Mouse (Mus musculus) frontal cortex, postnatal 36 days (tissue): ENCODE measurements around the gene Rgs7bp.
"Not testable (repeated sequence)": the region's sequence is repeated elsewhere in the genome, so short reads cannot be mapped to it uniquely, and the experiment has no call there.

Source experiments
- DNase-seq, 2 experiments: peaks; one replicate each; pipeline ENCODE4 v3.0.0; 2022; ENCODE audit warnings: low spot score in 2 of 2

Gene Rgs7bp

GRCm38 (mm10) chr13:104937759-104938158, 117.0 kb downstream of the Rgs7bp start:
- DNase-seq = no peak

GRCm38 (mm10) chr13:104936586-104936985, 118.1 kb downstream of the Rgs7bp start:
- no peak for DNase-seq

GRCm38 (mm10) chr13:104931635-104932532, 122.8 kb downstream of the Rgs7bp start:
- DNase-seq = no peak

- DNase-seq = no peak
Observed at GRCm38 (mm10) chr13:104930814-104931213, 123.9 kb downstream of the Rgs7bp start.

- no peak for DNase-seq
Observed at GRCm38 (mm10) chr13:104918663-104919062, 136.1 kb downstream of the Rgs7bp start.

- not testable (repeated sequence) for DNase-seq
Observed at GRCm38 (mm10) chr13:104916771-104917170, 138.0 kb downstream of the Rgs7bp start.

GRCm38 (mm10) chr13:104916106-104916505, 138.6 kb downstream of the Rgs7bp start:
- DNase-seq = no peak

GRCm38 (mm10) chr13:104914288-104914895, 140.3 kb downstream of the Rgs7bp start:
- no peak for DNase-seq

GRCm38 (mm10) chr13:104911626-104912025, 143.1 kb downstream of the Rgs7bp start:
- DNase-seq = not testable (repeated sequence)

GRCm38 (mm10) chr13:104911006-104911405, 143.7 kb downstream of the Rgs7bp start:
- DNase-seq = not testable (repeated sequence)

GRCm38 (mm10) chr13:104908691-104909090, 146.0 kb downstream of the Rgs7bp start:
- no peak for DNase-seq
